Mouse (Mus musculus): ENCODE measurements around the gene Twf2.

Gene Twf2

GRCm38 (mm10) chr9:106211680-106212593 is 9.0 kb downstream of the Twf2 start:
- peak; percentile 61 for DNase-seq (ENCODE audit: low spot score)

DNA sequence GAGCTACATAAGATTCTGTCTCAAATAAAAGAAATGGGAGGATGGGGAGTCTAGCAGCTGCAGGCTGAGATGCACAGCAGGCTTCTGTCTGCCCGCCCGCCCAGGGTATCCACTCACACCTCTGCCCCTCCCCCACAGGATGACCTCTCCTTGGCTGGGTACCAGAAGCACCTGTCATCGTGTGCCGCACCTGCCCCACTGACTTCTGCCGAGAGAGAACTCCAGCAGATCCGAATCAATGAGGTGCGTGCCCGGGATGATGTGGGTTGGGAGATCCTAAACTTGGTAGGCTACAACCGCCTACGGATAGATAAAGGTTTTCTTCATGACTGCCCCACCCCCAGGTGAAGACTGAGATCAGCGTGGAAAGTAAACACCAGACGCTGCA is 9.7 kb downstream of the Twf2 start:
- DNase-seq (ENCODE audit: low spot score) = no peak

- no peak for DNase-seq (ENCODE audit: low spot score)
Measured at GRCm38 (mm10) chr9:106215341-106216125, 12.6 kb downstream of the Twf2 start.

- DNase-seq (ENCODE audit: low spot score) = no peak
Measured at GRCm38 (mm10) chr9:106216971-106217370, 14.1 kb downstream of the Twf2 start.

DNA sequence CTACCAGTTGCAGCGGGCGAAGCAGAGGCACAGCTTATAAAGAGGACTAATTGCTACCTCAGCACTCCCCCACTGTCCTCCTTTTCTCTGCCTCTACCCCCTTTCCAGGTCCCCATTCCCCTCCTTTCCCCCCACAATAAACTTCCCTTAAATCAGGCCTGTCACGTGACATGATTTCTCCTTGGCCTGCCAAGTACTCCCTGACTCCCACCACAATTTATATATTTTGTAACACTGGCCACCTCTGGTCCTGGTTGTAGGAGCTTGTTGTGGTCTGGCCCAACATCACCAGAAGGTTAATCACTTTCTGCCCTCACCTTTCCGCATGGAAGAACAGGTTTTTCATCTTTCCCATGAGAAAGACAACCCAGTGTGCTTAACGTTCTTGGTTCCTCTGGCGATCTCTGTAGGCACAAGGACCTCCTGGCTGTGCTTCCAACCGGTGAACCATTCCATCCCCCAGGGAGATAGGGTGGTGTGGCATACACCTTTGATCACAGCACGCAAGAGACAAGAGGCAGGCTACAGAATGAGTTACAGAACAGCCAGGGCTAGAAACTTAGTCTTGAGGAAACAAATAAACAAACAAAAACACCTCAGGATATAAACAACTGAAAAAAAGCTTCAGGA is 18.1 kb downstream of the Twf2 start:
- no peak for DNase-seq (ENCODE audit: low spot score)

- no peak for DNase-seq (ENCODE audit: low spot score)
Measured at GRCm38 (mm10) chr9:106222261-106222851, 19.4 kb downstream of the Twf2 start, which contains the start of gene Tlr9. TSS of gene Tlr9 (plus strand) at chr9:106222598.

- no peak for DNase-seq (ENCODE audit: low spot score)
Measured at GRCm38 (mm10) chr9:106222994-106223393, 20.1 kb downstream of the Twf2 start.

GRCm38 (mm10) chr9:106225469-106226150 is 22.7 kb downstream of the Twf2 start:
- DNase-seq (ENCODE audit: low spot score) = no peak

- DNase-seq (ENCODE audit: low spot score) = no peak
Measured at GRCm38 (mm10) chr9:106226151-106226682, 23.3 kb downstream of the Twf2 start.

GRCm38 (mm10) chr9:106227790-106228429 is 25.0 kb downstream of the Twf2 start:
- DNase-seq (ENCODE audit: low spot score) = no peak

GRCm38 (mm10) chr9:106230051-106230733 is 27.3 kb downstream of the Twf2 start:
- DNase-seq (ENCODE audit: low spot score) = no peak

DNA sequence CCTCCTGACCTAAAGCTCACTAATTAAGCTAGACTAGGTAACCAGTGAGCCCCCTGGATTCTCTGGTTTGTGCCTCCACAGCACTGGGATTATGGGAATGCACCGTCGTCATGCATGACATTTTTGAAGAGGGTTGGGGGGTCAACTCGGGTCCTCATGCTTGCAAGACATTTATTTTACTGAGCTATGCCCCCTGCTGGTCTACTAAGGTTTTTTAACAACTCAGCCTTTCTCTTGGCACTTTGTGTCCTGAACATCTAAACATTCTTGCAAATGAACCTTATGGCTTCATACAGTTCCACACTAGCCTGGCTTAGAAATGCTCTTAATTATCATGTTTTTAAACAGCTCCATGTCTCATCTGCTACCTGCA is 27.8 kb downstream of the Twf2 start:
- DNase-seq (ENCODE audit: low spot score) = no peak

DNA sequence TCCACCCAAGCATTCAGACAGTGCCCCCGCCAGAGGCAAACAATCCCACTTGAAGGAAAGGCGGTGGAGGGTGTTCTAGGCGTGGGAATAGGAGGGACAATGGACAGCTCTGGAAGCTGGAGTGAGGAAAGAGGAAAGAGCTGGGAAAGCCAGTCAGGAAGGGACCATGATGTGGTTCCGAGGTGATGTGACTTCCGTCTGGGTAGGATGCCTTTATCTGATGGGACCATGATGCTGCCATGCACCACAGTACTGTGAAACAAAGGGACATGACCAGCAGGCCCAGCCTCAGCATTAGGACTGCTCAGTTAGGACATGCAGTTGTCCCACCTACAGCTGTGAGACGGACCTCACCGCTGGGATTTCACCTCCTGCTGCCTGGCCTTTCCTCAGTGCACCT is 28.3 kb downstream of the Twf2 start:
- no peak for DNase-seq (ENCODE audit: low spot score)

DNA sequence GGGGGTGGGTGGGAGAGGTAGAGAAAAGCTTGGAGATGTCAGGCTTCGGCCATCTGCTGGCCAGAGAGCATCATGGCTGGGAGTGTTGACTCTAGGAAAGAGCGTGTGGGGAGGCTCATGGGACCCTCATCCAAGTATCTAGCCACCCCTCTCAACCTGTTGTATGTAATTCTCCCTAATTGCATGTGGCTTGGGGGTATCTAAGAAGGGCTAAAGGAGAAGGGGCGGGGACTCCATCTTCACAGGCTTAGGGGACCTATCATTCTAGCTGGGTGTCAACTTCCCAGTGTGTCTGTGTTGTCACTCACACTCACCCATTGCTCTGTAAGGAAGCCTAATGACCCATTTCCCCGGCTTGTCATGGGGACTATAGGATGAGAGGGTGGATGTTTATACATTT is 28.9 kb downstream of the Twf2 start:
- DNase-seq (ENCODE audit: low spot score) = no peak

GRCm38 (mm10) chr9:106232956-106233355 is 30.0 kb downstream of the Twf2 start:
- no peak for DNase-seq (ENCODE audit: low spot score)

DNA sequence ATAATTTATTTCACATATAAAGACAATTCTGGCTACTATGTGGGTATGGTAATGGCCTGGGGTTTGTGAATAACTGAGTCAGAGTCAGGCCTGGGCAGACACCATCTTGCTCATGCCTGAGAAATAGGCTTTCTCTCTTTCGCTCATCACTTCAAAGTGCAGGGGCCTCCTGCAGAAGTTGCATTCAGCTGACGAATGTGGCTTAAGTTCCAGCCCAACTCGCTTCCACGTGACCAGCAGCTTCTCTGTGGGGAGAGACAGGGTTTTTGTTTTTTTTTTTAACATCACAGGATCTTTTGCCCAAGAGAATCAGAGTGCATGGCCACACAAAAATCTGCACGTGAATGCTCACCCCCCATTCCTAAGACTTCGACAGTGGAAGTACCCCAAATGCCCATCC is 31.0 kb downstream of the Twf2 start:
- no peak for DNase-seq (ENCODE audit: low spot score)

GRCm38 (mm10) chr9:106235194-106235830 is 32.4 kb downstream of the Twf2 start:
- DNase-seq (ENCODE audit: low spot score) = no peak

DNA sequence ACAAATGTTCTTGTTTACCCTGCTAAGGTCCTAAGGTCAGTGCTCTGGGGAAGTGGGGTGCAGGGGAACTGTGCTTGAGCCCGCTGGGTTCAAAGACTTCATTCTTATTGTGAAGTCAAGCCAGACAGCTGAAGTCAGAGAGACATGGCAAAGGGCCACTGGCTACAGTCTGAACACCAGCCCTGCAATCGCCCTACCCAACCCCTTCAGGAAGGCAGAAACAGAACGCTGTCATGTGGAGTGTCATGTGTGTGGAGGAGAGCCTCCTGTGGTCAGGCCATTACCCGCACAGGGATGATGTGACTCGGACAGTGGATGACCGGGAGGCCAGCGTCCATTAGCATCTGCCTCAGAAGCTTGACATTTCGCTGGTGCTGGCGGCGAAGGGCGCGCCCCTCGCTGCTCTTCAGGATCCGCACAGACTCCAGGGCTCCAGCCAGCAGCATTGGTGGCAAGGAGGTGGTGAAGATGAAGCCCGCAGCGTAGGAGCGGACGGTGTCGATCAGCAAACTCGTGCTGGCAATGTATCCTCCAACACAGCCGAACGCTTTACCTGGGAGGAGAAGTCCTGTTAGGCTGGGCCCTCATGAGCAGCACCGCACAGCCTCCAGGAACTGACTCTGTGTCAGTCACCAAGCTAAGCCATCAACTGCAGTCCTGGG is 33.4 kb downstream of the Twf2 start:
- DNase-seq (ENCODE audit: low spot score) = no peak

GRCm38 (mm10) chr9:106236818-106237211 is 33.9 kb downstream of the Twf2 start:
- DNase-seq (ENCODE audit: low spot score) = no peak

All from ovary, adult 18-20 months (tissue).